Mouse (Mus musculus) embryonic stem cell, embryonic (primary cell): Measurements from ENCODE around the gene Dmkn.

ENCODE experiments used
- CTCF ChIA-PET, 4 experiments: fragments of 300-600 bp in 2 of 4; fragments of 350-600 bp in 2 of 4; sonication (Branson Sonifier 250); formaldehyde crosslinking; loops; one replicate each; lab custom pipeline; 2022; ENCODE audit warnings: inconsistent platforms in 2 of 4; lab: Charles Lee
- POLR2A ChIA-PET, 4 experiments: fragments of 300-600 bp in 2 of 4; fragments of 350-600 bp in 2 of 4; sonication (Branson Sonifier 250); formaldehyde crosslinking; loops; one replicate each; lab custom pipeline; 2022; ENCODE audit warnings: antibody characterized with exemption in 4 of 4, inconsistent platforms in 1 of 4; lab: Charles Lee

Dmkn gene

DNA sequence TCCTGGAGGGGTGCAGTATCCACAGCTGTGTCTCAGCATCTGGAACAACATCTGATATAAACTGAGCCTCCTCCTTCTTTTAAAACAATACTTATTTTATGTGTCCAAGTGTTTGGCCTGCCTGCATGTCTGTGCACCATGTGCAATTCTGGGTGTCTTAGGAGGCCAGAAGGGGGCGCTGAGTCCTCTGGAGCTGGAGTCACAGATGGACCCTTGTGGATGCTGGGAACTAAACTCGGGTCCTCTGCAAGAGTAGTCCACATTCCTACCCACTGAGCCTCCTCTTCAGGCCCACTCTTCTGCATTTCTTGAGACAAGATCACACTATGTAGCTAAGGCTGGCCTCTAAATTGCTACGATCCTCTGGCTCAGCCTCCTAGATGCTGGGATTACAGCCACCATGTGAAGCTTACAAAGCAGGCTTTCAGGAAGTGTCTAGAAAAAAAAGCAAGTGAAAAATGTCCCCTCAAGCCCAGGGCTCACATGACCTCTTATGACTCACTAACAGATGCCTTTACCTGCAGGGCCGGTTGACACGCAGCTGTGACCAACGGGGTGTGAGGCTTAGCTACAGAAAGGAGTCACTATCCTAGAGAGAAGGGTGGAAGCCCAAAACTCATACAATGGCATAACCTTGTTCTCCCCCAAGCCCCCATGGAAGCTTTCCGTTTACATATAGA lies 15.9 kb upstream of the Dmkn start:
- POLR2A ChIA-PET: interaction anchor here in 1 of 4 experiments (0.5 to 1.4 kb wide), 4 partner anchors 10 to 206 kb away, joined by 3 to 5 read pairs (median 4); no protein-coding TSS in a partner anchor
- CTCF ChIA-PET: interaction anchor here (0.5 to 2.2 kb wide), 16 partner anchors 8 to 331 kb away, joined by 3 to 6 read pairs (median 4); partner anchors contain the start of genes Fam187b (in 1 of the 4) and Tmem147 (in 1 of the 4)

DNA sequence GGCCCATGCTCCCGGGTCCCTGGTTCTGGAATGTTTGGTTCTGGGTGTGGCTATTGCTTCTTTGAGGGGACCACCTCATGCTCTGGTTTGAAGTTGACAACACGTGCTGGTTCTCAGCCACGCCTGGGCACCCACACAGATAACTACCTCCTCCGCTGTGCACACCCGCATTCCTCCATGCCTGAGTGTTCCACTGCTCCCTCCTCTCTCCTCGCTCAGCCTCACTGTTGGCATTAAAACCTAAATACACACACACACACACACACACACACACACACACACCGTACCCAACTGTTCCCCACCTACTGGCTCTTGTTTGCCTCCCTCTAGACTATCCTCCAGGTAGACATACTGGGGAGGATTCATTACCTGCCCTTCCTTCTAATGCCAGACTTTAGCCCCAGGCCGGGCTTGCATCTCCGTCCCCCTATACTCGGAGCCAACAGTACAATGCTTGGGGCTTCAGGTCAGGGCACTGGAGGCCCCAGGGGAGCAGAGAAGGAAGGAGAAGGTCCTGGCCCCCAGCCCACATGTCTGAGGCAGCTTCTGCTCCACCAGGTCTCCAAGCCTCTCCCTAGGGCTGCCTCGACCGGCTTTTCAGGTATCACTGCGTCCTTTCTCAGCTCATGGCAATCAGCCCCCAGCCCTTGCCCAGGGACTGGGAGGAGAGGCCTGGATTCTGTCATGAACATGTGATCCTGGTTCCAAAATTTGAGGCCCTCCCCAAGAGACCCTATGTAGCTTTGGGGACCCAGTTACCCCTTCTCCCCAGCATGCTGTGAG lies 13.5 kb upstream of the Dmkn start:
- ChIA-PET CTCF (interaction anchor here in 3 of 4 experiments (0.7 to 1.5 kb wide), 4 partner anchors 9 to 128 kb away, joined by 3 to 8 read pairs (median 4); no protein-coding TSS in a partner anchor), POLR2A (interaction anchor here in 2 of 4 experiments (0.6 to 1.4 kb wide), 3 partner anchors 19 to 28 kb away, joined by 3 read pairs; no protein-coding TSS in a partner anchor)

DNA sequence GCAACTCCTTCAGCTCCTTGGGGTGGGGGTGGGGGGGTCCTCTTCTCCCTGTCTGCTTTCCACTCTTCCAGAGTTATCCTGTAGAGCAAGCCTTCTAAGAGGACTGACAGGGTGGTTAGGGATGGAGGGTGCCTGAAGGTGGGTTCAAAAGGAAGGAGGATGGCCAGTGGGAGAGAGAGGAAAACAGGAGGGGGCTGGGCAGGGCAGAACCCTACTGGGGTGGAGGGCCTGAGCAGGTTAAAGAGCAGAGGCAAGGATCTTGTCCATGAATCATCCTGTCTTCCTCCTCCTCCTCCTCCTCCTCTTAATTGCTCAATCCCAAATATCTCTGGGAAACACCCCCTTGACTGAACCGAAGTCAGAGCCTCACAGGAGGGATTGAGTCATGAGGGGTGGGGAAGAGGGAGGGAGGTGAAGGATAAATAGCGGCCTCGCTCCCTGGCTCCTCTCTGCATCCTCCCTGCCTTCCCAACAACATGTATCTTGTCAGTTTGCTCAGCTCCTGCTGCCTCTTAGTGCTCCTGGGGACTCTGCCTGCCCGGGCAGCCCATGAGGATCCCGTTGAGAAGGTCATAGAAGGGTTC lies 12.4 kb upstream of the Dmkn start, which contains the start of gene Sbsn:
Gene Sbsn (plus strand): TSS at position 386 of the 584 bp plus-strand sequence.
- POLR2A ChIA-PET: interaction anchor here in 1 of 4 experiments (0.6 to 1.4 kb wide), 3 partner anchors 16 to 71 kb away, joined by 3 to 5 read pairs (median 3); no protein-coding TSS in a partner anchor
- CTCF ChIA-PET: interaction anchor here in 3 of 4 experiments (0.6 to 0.9 kb wide), 4 partner anchors 11 to 130 kb away, joined by 3 to 8 read pairs (median 4); no protein-coding TSS in a partner anchor

DNA sequence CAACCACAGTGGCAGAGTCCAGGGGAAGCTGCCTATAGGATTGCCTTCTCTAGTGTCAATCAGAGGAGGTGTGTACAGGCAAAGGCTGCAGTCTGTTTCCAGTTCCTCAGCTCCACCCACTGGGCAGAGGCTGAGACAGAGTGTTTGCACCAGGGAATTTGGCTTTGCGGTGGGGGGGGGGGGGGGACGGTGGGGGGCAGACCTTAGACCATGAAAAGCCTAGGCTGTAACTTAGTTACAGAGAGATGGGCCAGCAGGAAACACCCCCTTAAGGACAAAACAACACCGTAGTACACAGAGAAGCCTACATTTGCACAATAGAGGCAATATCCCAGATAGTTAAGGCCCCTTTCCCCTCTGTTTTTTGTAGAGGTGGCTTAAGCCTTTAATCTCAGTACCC lies 6.6 kb upstream of the Dmkn start:
- ChIA-PET CTCF (interaction anchor here in 3 of 4 experiments (0.6 to 2.4 kb wide), 14 partner anchors 9 to 557 kb away, joined by 3 to 13 read pairs (median 4); partner anchors contain the start of genes Fam187b (in 1 of the 3), Gapdhs (in 1 of the 3) and Tmem147 (in 1 of the 3)), POLR2A (interaction anchor here in 2 of 4 experiments (0.6 to 1.8 kb wide), 4 partner anchors 9 to 79 kb away, joined by 3 to 5 read pairs (median 4); no protein-coding TSS in a partner anchor)

DNA sequence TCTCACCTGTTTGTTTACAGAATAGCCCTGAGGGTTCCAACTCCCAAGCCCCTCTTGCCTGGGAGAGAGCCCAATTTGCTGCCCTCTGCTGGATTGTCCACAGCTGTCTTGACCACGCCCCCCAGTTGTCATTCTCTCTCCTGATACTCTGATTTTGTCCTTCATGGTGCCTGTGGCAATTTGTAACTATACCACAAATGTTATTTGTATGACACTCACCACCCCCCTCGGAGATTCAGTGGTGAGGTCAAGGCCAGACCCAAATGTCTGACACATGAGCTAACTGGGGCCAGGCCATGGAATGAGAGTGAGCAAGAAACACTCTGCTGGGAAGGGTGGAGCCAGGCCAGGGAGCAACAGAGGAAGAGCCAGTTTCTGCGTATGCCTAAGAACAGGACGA lies 4.7 kb upstream of the Dmkn start:
- POLR2A ChIA-PET: interaction anchor here in 1 of 4 experiments (0.6 to 2.9 kb wide), 7 partner anchors 10 to 127 kb away, joined by 3 to 8 read pairs (median 4); no protein-coding TSS in a partner anchor
- CTCF ChIA-PET: interaction anchor here (0.5 to 2.4 kb wide), 18 partner anchors 9 to 646 kb away, joined by 3 to 15 read pairs (median 4); partner anchors contain the start of gene Cox6b1 (in 1 of the 4)

DNA sequence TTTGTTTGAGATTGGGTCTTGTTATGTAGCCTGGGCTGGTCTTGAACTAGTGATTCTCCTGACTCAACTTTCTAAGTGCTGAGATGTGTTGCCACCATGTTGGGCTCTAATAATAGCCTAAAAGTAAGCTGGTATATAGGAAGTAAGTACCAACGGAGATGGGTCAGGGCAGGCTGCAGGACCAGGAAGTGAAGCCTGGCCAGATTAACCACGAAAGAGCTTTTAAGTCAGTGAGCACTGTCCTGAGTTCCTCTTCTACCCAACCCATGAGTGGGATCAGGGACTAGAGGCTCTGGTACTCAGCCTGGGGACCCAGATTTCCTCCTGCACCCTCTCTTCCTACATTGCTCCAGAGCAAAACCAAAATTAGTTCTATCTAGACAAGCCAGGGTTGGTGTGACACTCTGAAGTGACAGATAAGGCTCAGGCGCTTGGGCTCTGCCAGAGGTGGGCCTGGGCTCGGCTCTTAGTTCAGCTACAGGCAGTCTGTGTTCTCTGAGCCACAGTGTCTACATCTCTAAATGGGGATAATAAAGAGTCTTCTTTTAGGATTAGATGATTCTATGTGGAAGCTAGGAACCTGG lies 1.7 kb upstream of the Dmkn start:
- ChIA-PET CTCF (interaction anchor here in 2 of 4 experiments (0.7 to 1.2 kb wide), 2 partner anchors 17 to 111 kb away, joined by 3 read pairs; no protein-coding TSS in a partner anchor), POLR2A (interaction anchor here in 1 of 4 experiments (0.6 kb wide), 1 partner anchor 156 kb away, joined by 3 read pairs; no protein-coding TSS in a partner anchor)

DNA sequence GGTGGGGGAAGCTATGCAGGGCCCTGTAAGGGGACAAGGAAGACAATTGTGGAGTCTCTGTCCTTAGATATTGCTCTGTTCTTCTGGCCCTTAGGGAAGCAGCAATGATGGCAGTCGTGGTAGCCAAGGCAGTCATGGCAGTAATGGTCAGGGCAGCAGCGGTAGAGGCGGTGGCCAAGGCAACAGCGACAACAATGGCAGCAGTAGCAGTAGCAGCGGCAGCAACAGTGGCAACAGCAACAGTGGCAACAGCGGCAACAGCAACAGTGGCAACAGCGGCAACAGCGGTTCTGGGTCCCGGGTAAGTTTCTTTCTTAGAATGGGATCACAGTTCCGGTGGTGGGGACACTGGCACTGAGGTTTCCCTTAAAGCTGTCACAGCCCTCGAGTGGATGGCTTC lies 1.6 kb downstream of the Dmkn start:
- POLR2A ChIA-PET: interaction anchor here in 1 of 4 experiments (1.6 kb wide), 1 partner anchor 21 kb away, joined by 3 read pairs; no protein-coding TSS in a partner anchor
- CTCF ChIA-PET: interaction anchor here in 3 of 4 experiments (0.6 to 1.3 kb wide), 7 partner anchors 8 to 333 kb away, joined by 3 to 13 read pairs (median 4); partner anchors contain the start of genes Ffar2 (in 1 of the 3), Haus5 (in 1 of the 3) and Tmem147 (in 1 of the 3)

DNA sequence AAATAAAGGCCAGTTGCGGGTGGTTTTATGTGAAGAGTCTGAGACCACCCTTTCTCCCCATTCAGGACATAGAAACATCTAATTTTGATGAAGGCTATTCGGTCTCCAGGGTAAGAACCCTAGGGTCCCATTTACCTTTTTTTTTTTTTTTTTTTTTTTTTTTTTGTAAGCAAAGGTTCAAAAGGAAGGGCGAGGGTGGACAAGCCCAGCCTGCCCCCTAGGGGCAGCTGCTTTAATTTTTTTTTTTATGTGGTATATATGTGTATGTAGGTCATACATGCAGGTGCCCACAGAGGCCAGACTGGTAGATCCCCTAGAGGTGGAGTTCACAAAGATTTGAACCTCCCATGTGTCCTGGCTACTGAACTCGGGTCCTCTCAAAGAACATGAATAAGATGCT lies 2.9 kb downstream of the Dmkn start:
- ChIA-PET POLR2A (interaction anchor here in 3 of 4 experiments (0.5 to 1.6 kb wide), 6 partner anchors 22 to 401 kb away, joined by 3 to 7 read pairs (median 4); no protein-coding TSS in a partner anchor), CTCF (interaction anchor here (0.5 to 1.4 kb wide), 20 partner anchors 10 to 430 kb away, joined by 3 to 16 read pairs (median 4); partner anchors contain the start of genes Fam187b (in 1 of the 4), Kirrel2 (in 1 of the 4), Lsr (in 1 of the 4) and Tmem147 (in 1 of the 4))

DNA sequence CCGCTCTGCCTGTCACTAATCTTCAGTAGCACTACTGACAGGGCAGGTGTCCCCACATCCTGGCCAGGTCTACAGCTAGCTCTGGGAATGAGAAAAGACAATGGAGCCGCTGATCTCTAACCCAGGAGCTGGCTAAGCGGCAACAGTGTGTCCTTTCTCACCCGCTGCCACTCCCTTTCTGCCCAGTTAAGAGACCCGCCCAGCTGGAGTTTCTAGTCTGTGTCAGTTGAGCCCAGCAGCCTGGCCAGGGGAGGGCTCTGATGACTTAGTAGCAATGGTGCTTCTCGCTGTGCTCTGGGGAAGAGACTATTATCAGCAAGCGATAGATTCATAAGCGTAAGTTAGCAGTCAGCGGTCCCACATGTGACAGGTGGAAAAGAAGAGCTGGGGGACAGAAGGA lies 5.7 kb downstream of the Dmkn start:
- POLR2A ChIA-PET: interaction anchor here (0.6 to 2.4 kb wide), 9 partner anchors 10 to 735 kb away, joined by 3 to 8 read pairs (median 3); no protein-coding TSS in a partner anchor

DNA sequence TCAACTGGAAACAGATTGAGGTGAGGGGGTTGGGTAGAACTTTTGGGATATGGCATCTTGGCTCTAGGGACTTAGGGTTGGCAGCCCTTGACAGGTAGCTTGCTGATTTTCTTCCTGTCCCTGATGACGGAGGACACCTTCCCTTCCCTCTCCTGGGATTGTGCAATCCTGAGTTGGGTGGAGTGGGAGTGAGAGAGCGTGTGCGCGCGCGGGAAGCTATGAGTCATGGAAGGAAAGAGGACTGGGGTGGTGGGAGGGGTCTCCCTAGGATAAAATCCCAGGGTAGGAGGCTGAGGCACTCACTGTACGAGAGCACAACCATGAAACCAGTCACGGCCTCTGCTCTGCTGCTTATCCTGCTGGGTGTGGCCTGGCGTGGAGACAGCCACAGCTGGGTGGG lies 12.5 kb downstream of the Dmkn start:
- ChIA-PET POLR2A (interaction anchor here in 1 of 4 experiments (0.7 to 2.3 kb wide), 4 partner anchors 10 to 433 kb away, joined by 3 to 10 read pairs (median 4); partner anchors contain the start of gene Krtdap), CTCF (interaction anchor here in 3 of 4 experiments (0.8 to 2.9 kb wide), 9 partner anchors 7 to 198 kb away, joined by 3 to 13 read pairs (median 6); partner anchors contain the start of genes Fam187b (in 1 of the 3) and Lsr (in 1 of the 3))

More for the DNA sequence above, 5.7 kb downstream of the Dmkn start:
- CTCF ChIA-PET: interaction anchor here in 2 of 4 experiments (0.6 to 1.4 kb wide), 7 partner anchors 8 to 437 kb away, joined by 3 to 8 read pairs (median 3); partner anchors contain the start of genes Fam187b (in 1 of the 2) and Usf2 (in 1 of the 2)

DNA sequence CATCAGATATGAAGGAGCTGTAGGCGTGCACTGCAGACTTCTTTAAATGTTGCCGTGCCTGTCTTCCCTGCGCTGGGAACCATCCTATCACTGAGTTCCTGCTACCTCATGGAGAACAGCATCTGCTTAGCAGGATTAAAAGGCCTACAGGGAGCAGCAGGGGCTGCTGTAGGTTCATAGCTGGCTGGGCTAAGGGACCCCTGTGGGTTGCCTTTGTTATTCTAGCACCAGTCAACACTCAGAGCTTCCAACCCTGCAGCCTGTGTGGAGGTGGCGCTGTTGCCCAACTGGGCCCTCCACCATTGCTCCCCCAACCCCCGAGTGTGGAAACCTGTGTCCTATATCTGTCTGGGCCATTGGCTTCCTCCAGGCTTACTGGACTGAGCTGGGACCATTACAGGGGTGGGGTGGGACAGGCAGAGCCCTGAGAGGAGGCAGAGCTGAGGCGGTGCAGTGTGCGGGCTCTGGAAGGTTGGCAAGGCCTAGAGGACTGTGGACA lies 13.6 kb downstream of the Dmkn start:
- ChIA-PET CTCF (interaction anchor here (0.5 to 2.9 kb wide), 39 partner anchors 8 to 321 kb away, joined by 3 to 13 read pairs (median 4); partner anchors contain the start of genes Fam187b (in 1 of the 4), Gapdhs (in 1 of the 4), Krtdap (in 1 of the 4) and Lsr (in 1 of the 4)), POLR2A (interaction anchor here in 3 of 4 experiments (0.5 to 2.3 kb wide), 11 partner anchors 10 to 812 kb away, joined by 3 to 10 read pairs (median 3); partner anchors contain the start of genes Haus5 (in 1 of the 3) and Krtdap (in 1 of the 3))

DNA sequence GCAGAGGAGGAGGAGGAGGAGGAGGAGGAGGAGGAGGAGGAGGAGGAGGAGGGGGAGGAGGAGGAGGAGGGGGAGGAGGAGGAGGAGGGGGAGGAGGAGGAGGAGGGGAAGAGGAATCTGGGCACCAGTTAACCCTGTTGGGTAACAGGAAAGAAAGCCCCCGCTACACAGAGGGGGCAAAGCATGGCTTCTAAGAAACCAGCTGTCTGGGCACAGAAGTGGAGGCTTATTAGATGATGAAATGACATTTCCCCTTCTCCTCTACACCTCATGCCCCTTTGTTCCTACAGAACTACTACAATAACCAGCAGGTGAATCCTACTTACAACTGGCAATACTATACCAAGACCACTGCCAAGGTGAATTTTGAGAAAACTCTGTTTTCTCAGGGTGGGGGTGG lies 14.4 kb downstream of the Dmkn start:
- ChIA-PET POLR2A (interaction anchor here in 2 of 4 experiments (0.6 to 2.3 kb wide), 6 partner anchors 9 to 81 kb away, joined by 3 to 10 read pairs (median 3); partner anchors contain the start of gene Krtdap (in 1 of the 2)), CTCF (interaction anchor here (0.6 to 2.9 kb wide), 25 partner anchors 8 to 287 kb away, joined by 3 to 13 read pairs (median 4); partner anchors contain the start of genes Fam187b (in 1 of the 4), Ffar3 (in 1 of the 4), Gapdhs (in 1 of the 4) and Krtdap (in 1 of the 4))

DNA sequence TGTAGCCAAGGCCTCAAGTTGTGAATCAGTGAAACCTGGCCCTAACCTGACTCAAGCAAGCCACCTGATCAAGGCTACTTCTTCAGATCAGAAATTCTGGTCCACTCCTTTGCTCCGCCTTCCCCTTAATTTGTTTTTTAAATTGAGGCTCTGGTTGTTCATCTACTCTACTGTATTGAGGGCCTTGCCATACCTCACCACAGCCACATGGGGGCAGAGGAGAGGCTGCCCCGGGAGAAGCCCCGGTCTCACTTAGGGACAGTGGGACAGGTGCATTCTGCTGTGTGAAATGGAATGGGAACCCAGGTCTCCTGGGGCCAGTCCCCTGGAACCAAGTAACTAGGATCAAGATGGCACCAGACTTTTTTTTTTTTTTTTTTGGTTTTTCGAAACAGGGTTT lies 18.2 kb downstream of the Dmkn start:
- ChIA-PET POLR2A (interaction anchor here in 1 of 4 experiments (0.6 to 0.8 kb wide), 2 partner anchors 11 to 240 kb away, joined by 3 read pairs; no protein-coding TSS in a partner anchor), CTCF (interaction anchor here (0.6 to 1.2 kb wide), 17 partner anchors 8 to 389 kb away, joined by 3 to 10 read pairs (median 3); no protein-coding TSS in a partner anchor)

DNA sequence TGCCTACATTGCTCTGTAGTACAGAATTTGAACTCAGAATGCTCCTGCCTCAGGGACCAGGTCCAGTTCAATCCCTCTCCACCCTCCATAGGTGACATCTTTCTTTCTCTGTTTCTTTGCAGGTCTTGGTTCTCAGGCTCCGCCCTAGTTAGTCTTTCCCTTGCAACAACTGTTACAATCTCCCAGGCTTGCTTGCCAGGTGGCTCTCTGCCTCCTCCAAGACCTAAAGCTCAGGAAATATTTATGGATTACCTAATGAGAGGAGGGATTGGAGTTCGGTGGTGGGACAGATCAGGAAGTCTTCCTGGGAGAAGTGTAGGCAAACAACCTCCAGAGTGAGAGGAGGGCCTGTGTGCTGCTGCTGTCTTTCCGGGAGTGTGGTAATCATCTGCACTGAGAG lies 19.1 kb downstream of the Dmkn start:
- ChIA-PET CTCF (interaction anchor here (0.6 to 1.0 kb wide), 15 partner anchors 45 to 388 kb away, joined by 3 to 10 read pairs (median 3); no protein-coding TSS in a partner anchor), POLR2A (interaction anchor here in 1 of 4 experiments (0.8 kb wide), 1 partner anchor 12 kb away, joined by 3 read pairs; no protein-coding TSS in a partner anchor)

DNA sequence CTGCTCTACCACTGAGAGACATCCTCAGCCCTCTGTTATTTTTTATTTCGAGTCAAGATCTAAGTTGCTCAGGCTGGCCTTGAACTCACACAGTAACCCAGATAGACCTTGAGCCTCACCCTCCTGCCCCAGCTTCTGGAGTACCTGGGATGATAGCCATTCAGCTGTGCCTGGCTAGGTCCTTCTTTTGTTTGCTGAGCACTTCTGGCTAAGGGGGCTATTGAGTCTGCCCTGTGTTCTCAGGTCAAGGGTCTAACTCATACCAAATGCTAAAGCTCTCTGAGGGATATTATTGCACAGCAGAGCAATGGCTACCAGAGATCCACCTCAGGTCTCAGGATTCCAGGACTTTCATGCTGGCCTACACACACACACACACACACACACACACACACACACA lies 21.6 kb downstream of the Dmkn start:
- POLR2A ChIA-PET: interaction anchor here (0.7 to 1.7 kb wide), 16 partner anchors 9 to 505 kb away, joined by 3 to 9 read pairs (median 3); partner anchors contain the start of genes Usf2 (in 2 of the 4), Thap8 (in 1 of the 4) and Wdr62 (in 1 of the 4)
- CTCF ChIA-PET: interaction anchor here (0.6 to 2.1 kb wide), 12 partner anchors 8 to 313 kb away, joined by 3 to 11 read pairs (median 5); no protein-coding TSS in a partner anchor
